Mouse (Mus musculus): ENCODE results near the gene Elk3. TPM values are rescaled to one million over a fixed set of nuclear protein-coding genes. Genes with fewer than 3 reads are reported as not detected.
A peak's percentile ranks its signal among the peaks of the same experiment; 100 is the strongest.

Elk3 gene
- polyA plus RNA-seq, 1 experiment from 2014 or later: 49.1 TPM

- WGBS: 9% methylated on average over 3 of the region's 3 CpGs
- peaks cover 24% of the 10 kb centered on the region for H3K36me3 ChIP-seq (ENCODE audit: control insufficient read depth, insufficient read depth, low read length)
These were observed 68.7 kb downstream of the Elk3 start for GRCm38 (mm10) chr10:93242208-93242607.

GRCm38 (mm10) chr10:93239201-93239806 is 71.6 kb downstream of the Elk3 start:
- H3K27me3 ChIP-seq (ENCODE audit: control insufficient read depth, insufficient read depth, low read length): no peaks in the 10 kb centered on the region
- H3K4me2 ChIP-seq (replicated peaks; ENCODE audit: low read depth, low read length): no peak overlapping the region
- 36% methylated on average over 9 of the region's 9 CpGs for WGBS
- ATAC-seq (ENCODE audit: low FRiP score, low TSS enrichment): 0 out of 2 replicates have a peak, but pooled peaks have one; percentile 46
- no peak overlapping the region for H3K27ac ChIP-seq (ENCODE audit: low read depth, low read length)
- no peak overlapping the region for H3K4me3 ChIP-seq (ENCODE audit: low read length)
- no peak overlapping the region for H3K9ac ChIP-seq (ENCODE audit: low read depth, low read length)
- H3K36me3 ChIP-seq (ENCODE audit: control insufficient read depth, insufficient read depth, low read length): peaks cover 44% of the 10 kb centered on the region
- H3K4me1 ChIP-seq (ENCODE audit: control insufficient read depth, insufficient read depth, low read length): no peaks in the 10 kb centered on the region
- H3K9me3 ChIP-seq (ENCODE audit: control insufficient read depth, low read length): no peaks in the 10 kb centered on the region

More at GRCm38 (mm10) chr10:93242208-93242607, 68.7 kb downstream of the Elk3 start:
- Histone ChIP-seq H3K9me3 (ENCODE audit: control insufficient read depth, low read length) (no peaks in the 10 kb centered on the region), H3K4me1 (ENCODE audit: control insufficient read depth, insufficient read depth, low read length) (no peaks in the 10 kb centered on the region), H3K4me3 (ENCODE audit: low read length) (no peak overlapping the region), H3K27ac (ENCODE audit: low read depth, low read length) (no peak overlapping the region), H3K9ac (ENCODE audit: low read depth, low read length) (no peak overlapping the region), H3K27me3 (ENCODE audit: control insufficient read depth, insufficient read depth, low read length) (no peaks in the 10 kb centered on the region), H3K4me2 (replicated peaks; ENCODE audit: low read depth, low read length) (no peak overlapping the region)
- no peak for ATAC-seq (ENCODE audit: low FRiP score, low TSS enrichment)

GRCm38 (mm10) chr10:93234692-93235091 is 76.2 kb downstream of the Elk3 start:
- Histone ChIP-seq H3K4me2 (replicated peaks; ENCODE audit: low read depth, low read length) (no peak overlapping the region), H3K9ac (ENCODE audit: low read depth, low read length) (no peak overlapping the region), H3K27me3 (ENCODE audit: control insufficient read depth, insufficient read depth, low read length) (no peaks in the 10 kb centered on the region), H3K36me3 (ENCODE audit: control insufficient read depth, insufficient read depth, low read length) (peaks cover 61% of the 10 kb centered on the region), H3K4me1 (ENCODE audit: control insufficient read depth, insufficient read depth, low read length) (no peaks in the 10 kb centered on the region), H3K4me3 (ENCODE audit: low read length) (no peak overlapping the region), H3K9me3 (ENCODE audit: control insufficient read depth, low read length) (no peaks in the 10 kb centered on the region), H3K27ac (ENCODE audit: low read depth, low read length) (no peak overlapping the region)
- 95% methylated on average over 9 of the region's 9 CpGs for WGBS
- no peak for ATAC-seq (ENCODE audit: low FRiP score, low TSS enrichment)

GRCm38 (mm10) chr10:93233665-93234194 is 77.2 kb downstream of the Elk3 start:
- 88% methylated on average over 6 of the region's 6 CpGs for WGBS
- H3K9ac ChIP-seq (ENCODE audit: low read depth, low read length): no peak overlapping the region
- H3K27me3 ChIP-seq (ENCODE audit: control insufficient read depth, insufficient read depth, low read length): no peaks in the 10 kb centered on the region
- no peak overlapping the region for H3K27ac ChIP-seq (ENCODE audit: low read depth, low read length)
- H3K4me1 ChIP-seq (ENCODE audit: control insufficient read depth, insufficient read depth, low read length): no peaks in the 10 kb centered on the region
- peaks cover 54% of the 10 kb centered on the region for H3K36me3 ChIP-seq (ENCODE audit: control insufficient read depth, insufficient read depth, low read length)
- no peak overlapping the region for H3K4me2 ChIP-seq (replicated peaks; ENCODE audit: low read depth, low read length)
- no peaks in the 10 kb centered on the region for H3K9me3 ChIP-seq (ENCODE audit: control insufficient read depth, low read length)
- ATAC-seq (ENCODE audit: low FRiP score, low TSS enrichment): no peak
- H3K4me3 ChIP-seq (ENCODE audit: low read length): no peak overlapping the region

- Histone ChIP-seq H3K27ac (ENCODE audit: low read depth, low read length) (no peak overlapping the region), H3K4me2 (replicated peaks; ENCODE audit: low read depth, low read length) (no peak overlapping the region), H3K9ac (ENCODE audit: low read depth, low read length) (no peak overlapping the region), H3K4me3 (ENCODE audit: low read length) (no peak overlapping the region), H3K9me3 (ENCODE audit: control insufficient read depth, low read length) (no peaks in the 10 kb centered on the region), H3K4me1 (ENCODE audit: control insufficient read depth, insufficient read depth, low read length) (no peaks in the 10 kb centered on the region), H3K27me3 (ENCODE audit: control insufficient read depth, insufficient read depth, low read length) (no peaks in the 10 kb centered on the region), H3K36me3 (ENCODE audit: control insufficient read depth, insufficient read depth, low read length) (peaks cover 46% of the 10 kb centered on the region)
- no peak for ATAC-seq (ENCODE audit: low FRiP score, low TSS enrichment)
- 95% methylated on average over 5 of the region's 5 CpGs for WGBS
These were observed 79.0 kb downstream of the Elk3 start for GRCm38 (mm10) chr10:93231893-93232292.

GRCm38 (mm10) chr10:93231490-93231889 is 79.4 kb downstream of the Elk3 start:
- no peaks in the 10 kb centered on the region for H3K4me1 ChIP-seq (ENCODE audit: control insufficient read depth, insufficient read depth, low read length)
- no peak overlapping the region for H3K4me3 ChIP-seq (ENCODE audit: low read length)
- no peak overlapping the region for H3K9ac ChIP-seq (ENCODE audit: low read depth, low read length)
- H3K9me3 ChIP-seq (ENCODE audit: control insufficient read depth, low read length): no peaks in the 10 kb centered on the region
- no peak overlapping the region for H3K27ac ChIP-seq (ENCODE audit: low read depth, low read length)
- no peak for ATAC-seq (ENCODE audit: low FRiP score, low TSS enrichment)
- 88% methylated on average over 4 of the region's 4 CpGs for WGBS
- H3K36me3 ChIP-seq (ENCODE audit: control insufficient read depth, insufficient read depth, low read length): peaks cover 49% of the 10 kb centered on the region
- no peak overlapping the region for H3K4me2 ChIP-seq (replicated peaks; ENCODE audit: low read depth, low read length)
- no peaks in the 10 kb centered on the region for H3K27me3 ChIP-seq (ENCODE audit: control insufficient read depth, insufficient read depth, low read length)

GRCm38 (mm10) chr10:93228401-93229007 is 82.4 kb downstream of the Elk3 start:
- 84% methylated on average over 11 of the region's 11 CpGs for WGBS
- Histone ChIP-seq H3K9me3 (ENCODE audit: control insufficient read depth, low read length) (no peaks in the 10 kb centered on the region), H3K4me1 (ENCODE audit: control insufficient read depth, insufficient read depth, low read length) (no peaks in the 10 kb centered on the region), H3K36me3 (ENCODE audit: control insufficient read depth, insufficient read depth, low read length) (peaks cover 31% of the 10 kb centered on the region; the same call in 1 of the 2 replicates), H3K4me2 (replicated peaks; ENCODE audit: low read depth, low read length) (no peak overlapping the region), H3K27ac (ENCODE audit: low read depth, low read length) (no peak overlapping the region), H3K9ac (ENCODE audit: low read depth, low read length) (no peak overlapping the region), H3K27me3 (ENCODE audit: control insufficient read depth, insufficient read depth, low read length) (no peaks in the 10 kb centered on the region), H3K4me3 (ENCODE audit: low read length) (no peak overlapping the region)
- ATAC-seq (ENCODE audit: low FRiP score, low TSS enrichment): no peak

- no peak for ATAC-seq (ENCODE audit: low FRiP score, low TSS enrichment)
- H3K9me3 ChIP-seq (ENCODE audit: control insufficient read depth, low read length): no peaks in the 10 kb centered on the region
- H3K4me1 ChIP-seq (ENCODE audit: control insufficient read depth, insufficient read depth, low read length): no peaks in the 10 kb centered on the region
- no peak overlapping the region for H3K4me3 ChIP-seq (ENCODE audit: low read length)
- 67% methylated on average over 8 of the region's 8 CpGs for WGBS
- H3K27ac ChIP-seq (ENCODE audit: low read depth, low read length): no peak overlapping the region
- H3K36me3 ChIP-seq (ENCODE audit: control insufficient read depth, insufficient read depth, low read length): peaks cover 26% of the 10 kb centered on the region; the same call in 1 of the 2 replicates
- no peaks in the 10 kb centered on the region for H3K27me3 ChIP-seq (ENCODE audit: control insufficient read depth, insufficient read depth, low read length)
- H3K4me2 ChIP-seq (replicated peaks; ENCODE audit: low read depth, low read length): no peak overlapping the region
- no peak overlapping the region for H3K9ac ChIP-seq (ENCODE audit: low read depth, low read length)
These were observed 83.0 kb downstream of the Elk3 start for GRCm38 (mm10) chr10:93227921-93228320.

GRCm38 (mm10) chr10:93225751-93226150 is 85.2 kb downstream of the Elk3 start:
- no peaks in the 10 kb centered on the region for H3K9me3 ChIP-seq (ENCODE audit: control insufficient read depth, low read length)
- H3K27ac ChIP-seq (ENCODE audit: low read depth, low read length): no peak overlapping the region
- H3K27me3 ChIP-seq (ENCODE audit: control insufficient read depth, insufficient read depth, low read length): no peaks in the 10 kb centered on the region
- WGBS: 82% methylated on average over 6 of the region's 6 CpGs
- H3K36me3 ChIP-seq (ENCODE audit: control insufficient read depth, insufficient read depth, low read length): peaks cover 18% of the 10 kb centered on the region; the same call in 1 of the 2 replicates
- H3K4me1 ChIP-seq (ENCODE audit: control insufficient read depth, insufficient read depth, low read length): no peaks in the 10 kb centered on the region
- H3K9ac ChIP-seq (ENCODE audit: low read depth, low read length): no peak overlapping the region
- ATAC-seq (ENCODE audit: low FRiP score, low TSS enrichment): no peak
- no peak overlapping the region for H3K4me2 ChIP-seq (replicated peaks; ENCODE audit: low read depth, low read length)
- no peak overlapping the region for H3K4me3 ChIP-seq (ENCODE audit: low read length)

Data from kidney, embryonic 14.5 days (tissue).